Mouse (Mus musculus): ENCODE data around the gene Tmem143. TPM values are rescaled to one million over a fixed set of nuclear protein-coding genes. Genes with fewer than 3 reads are reported as not detected.
A peak's percentile ranks its signal among the peaks of the same experiment; 100 is the strongest.

The Tmem143 gene
- 4.6 and 5.6 TPM in 2 replicates for polyA plus RNA-seq (2015; fragmentation: Nextera tagmentation; extraction: Ambion mirVana)

DNA sequence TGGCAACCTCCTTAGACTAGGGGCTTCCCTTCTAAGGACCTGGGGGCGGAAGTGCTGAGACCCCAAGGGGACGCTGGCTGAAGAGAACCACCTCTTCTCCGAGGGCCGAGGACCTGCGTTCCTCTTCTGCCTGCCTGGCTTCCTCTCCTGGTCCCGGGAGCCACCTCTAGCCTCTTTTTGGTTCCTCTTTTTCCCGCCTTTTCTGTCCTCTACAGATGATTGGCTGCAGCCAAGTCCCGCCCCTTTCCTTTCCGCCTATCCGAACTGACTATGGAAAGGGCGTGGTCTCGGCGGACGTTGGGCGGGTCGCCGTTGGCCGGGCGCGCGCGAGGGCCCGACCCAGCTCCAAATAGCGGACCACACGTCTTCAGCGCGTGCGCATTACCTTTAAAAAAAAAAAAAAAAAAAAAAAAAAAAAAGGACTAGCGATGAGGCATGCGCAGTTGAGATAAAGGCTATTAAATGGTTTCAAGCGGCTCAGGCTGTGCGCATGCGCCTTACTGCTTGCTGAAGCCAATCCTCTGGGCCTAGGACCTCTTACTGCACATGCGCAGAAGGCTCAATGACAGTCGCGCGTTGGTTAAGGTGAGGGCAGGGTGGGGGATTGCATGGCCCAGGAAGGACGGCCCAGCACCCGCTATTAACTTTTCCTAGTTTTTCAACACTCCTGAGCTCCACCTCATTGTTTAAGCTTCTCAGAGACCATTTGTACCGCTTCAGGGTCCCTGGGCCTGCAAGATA is at the start of gene Tmem143, which contains the start of gene Syngr4:
TSS of gene Tmem143 (plus strand) at position 425 of the 741 bp plus-strand sequence.
TSS of gene Syngr4 (minus strand) at position 198 of the 741 bp plus-strand sequence.
- Histone ChIP-seq H3K27me3 (ENCODE audit: control insufficient read depth, insufficient read depth, low read depth, low read length) (no peaks in the 10 kb centered on the region), H3K4me1 (replicated peaks; ENCODE audit: control insufficient read depth, insufficient read depth, low read length) (peaks cover 8% of the 10 kb centered on the region; the same call in 1 of the 2 replicates), H3K9me3 (ENCODE audit: control insufficient read depth, low read length) (no peaks in the 10 kb centered on the region), H3K4me3 (ENCODE audit: low read length) (peak within 1 kb of the TSS; percentile 65), H3K9ac (ENCODE audit: low read length) (peak within 1 kb of the TSS; percentile 80), H3K27ac (ENCODE audit: low read length) (peak within 1 kb of the TSS; percentile 89), H3K36me3 (ENCODE audit: control insufficient read depth, insufficient read depth, low read length) (no peaks in the 10 kb centered on the region), H3K4me2 (ENCODE audit: low read depth, low read length) (peak within 1 kb of the TSS; percentile 95)
- ATAC-seq (ENCODE audit: low read depth): peak; percentile 93
- 2% methylated on average over 40 of the region's 40 CpGs for WGBS

DNA sequence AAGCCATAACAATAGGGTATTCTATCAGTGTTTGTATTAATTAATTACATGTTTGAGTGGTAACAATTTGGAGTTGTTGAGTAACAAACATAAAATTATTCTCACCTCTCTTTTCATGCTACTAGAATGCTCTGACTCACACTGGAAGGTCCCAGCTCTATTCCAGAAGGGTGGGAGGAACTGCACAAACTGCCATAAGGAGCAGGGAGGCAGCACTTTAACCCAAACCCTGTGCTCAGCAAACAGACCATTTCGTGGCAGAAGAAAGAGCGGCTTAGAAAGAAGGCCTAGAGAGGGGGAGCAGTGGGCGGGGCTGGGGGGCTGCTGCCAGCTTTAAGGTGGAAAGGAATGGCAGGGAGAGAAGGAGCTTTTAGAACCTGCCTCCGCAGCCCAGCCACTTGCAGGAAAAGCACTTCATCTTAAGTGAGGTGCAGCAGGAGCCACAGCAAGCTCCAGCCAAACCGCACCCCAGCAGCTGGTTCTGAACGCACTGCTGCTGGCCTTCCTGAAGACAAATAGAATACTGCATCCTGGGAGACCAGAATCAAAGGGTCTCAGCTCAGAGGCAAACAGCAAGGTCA is 48.2 kb upstream of the Tmem143 start:
- Histone ChIP-seq H3K27me3 (ENCODE audit: control insufficient read depth, insufficient read depth, low read depth, low read length) (no peaks in the 10 kb centered on the region), H3K4me3 (ENCODE audit: low read length) (no peak overlapping the region), H3K4me2 (ENCODE audit: low read depth, low read length) (no peak overlapping the region), H3K27ac (ENCODE audit: low read length) (peak overlapping the region; percentile 65), H3K4me1 (replicated peaks; ENCODE audit: control insufficient read depth, insufficient read depth, low read length) (no peaks in the 10 kb centered on the region), H3K9ac (ENCODE audit: low read length) (no peak overlapping the region), H3K36me3 (ENCODE audit: control insufficient read depth, insufficient read depth, low read length) (no peaks in the 10 kb centered on the region), H3K9me3 (ENCODE audit: control insufficient read depth, low read length) (no peaks in the 10 kb centered on the region)
- 11% methylated on average over 6 of the region's 6 CpGs for WGBS
- ATAC-seq (ENCODE audit: low read depth): peak; percentile 83

DNA sequence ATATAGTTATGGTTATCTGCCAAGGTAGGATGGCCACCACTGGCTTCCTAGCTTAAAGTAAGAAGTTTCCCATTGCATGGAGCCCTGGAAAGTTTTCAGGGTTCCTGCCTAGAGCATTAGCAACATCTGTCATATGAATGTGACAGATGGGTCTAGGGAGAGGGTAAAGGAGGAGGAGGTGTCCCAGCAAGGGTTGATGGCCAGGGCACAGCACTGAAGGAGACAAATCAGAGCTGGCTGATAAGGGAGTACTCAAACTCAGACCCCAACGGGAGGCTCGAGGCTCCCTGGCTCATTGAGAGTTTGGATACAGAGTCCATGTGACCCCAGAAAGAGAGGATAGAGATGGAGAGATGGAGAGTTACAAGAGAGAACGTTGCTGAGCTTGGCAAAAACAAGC is 46.1 kb upstream of the Tmem143 start:
- H3K4me2 ChIP-seq (ENCODE audit: low read depth, low read length): no peak overlapping the region
- H3K4me3 ChIP-seq (ENCODE audit: low read length): no peak overlapping the region
- no peaks in the 10 kb centered on the region for H3K4me1 ChIP-seq (replicated peaks; ENCODE audit: control insufficient read depth, insufficient read depth, low read length)
- no peak overlapping the region for H3K27ac ChIP-seq (ENCODE audit: low read length)
- H3K9me3 ChIP-seq (ENCODE audit: control insufficient read depth, low read length): no peaks in the 10 kb centered on the region
- H3K9ac ChIP-seq (ENCODE audit: low read length): no peak overlapping the region
- 33% methylated on average over 3 of the region's 3 CpGs for WGBS
- ATAC-seq (ENCODE audit: low read depth): no peak
- no peaks in the 10 kb centered on the region for H3K36me3 ChIP-seq (ENCODE audit: control insufficient read depth, insufficient read depth, low read length)
- no peaks in the 10 kb centered on the region for H3K27me3 ChIP-seq (ENCODE audit: control insufficient read depth, insufficient read depth, low read depth, low read length)

DNA sequence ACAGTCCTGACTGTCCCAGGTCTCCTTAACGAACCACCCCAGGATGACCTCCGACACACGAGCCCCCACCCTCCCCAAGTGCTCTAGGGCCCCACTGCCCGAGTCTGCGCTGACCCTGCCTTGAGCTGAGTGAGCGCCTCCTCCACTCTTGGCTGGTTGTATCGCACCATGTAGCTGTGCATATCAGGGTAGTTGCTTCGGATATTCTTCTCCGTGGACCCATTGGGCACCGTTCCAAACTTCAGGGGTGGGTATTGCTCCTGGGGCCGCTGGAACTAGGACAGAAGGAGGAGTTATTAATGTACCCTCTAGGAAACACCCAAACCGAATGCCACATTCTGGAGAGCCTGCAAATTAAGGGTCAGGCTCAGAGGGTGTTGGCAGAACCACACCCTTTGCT is 43.7 kb upstream of the Tmem143 start:
- H3K4me3 ChIP-seq (ENCODE audit: low read length): no peak overlapping the region
- peaks cover 12% of the 10 kb centered on the region for H3K4me1 ChIP-seq (replicated peaks; ENCODE audit: control insufficient read depth, insufficient read depth, low read length)
- ATAC-seq (ENCODE audit: low read depth): no peak
- H3K9ac ChIP-seq (ENCODE audit: low read length): no peak overlapping the region
- no peaks in the 10 kb centered on the region for H3K9me3 ChIP-seq (ENCODE audit: control insufficient read depth, low read length)
- no peak overlapping the region for H3K4me2 ChIP-seq (ENCODE audit: low read depth, low read length)
- H3K36me3 ChIP-seq (ENCODE audit: control insufficient read depth, insufficient read depth, low read length): no peaks in the 10 kb centered on the region
- no peak overlapping the region for H3K27ac ChIP-seq (ENCODE audit: low read length)
- peaks cover 6% of the 10 kb centered on the region; the same call in 1 of the 2 replicates for H3K27me3 ChIP-seq (ENCODE audit: control insufficient read depth, insufficient read depth, low read depth, low read length)
- WGBS: 74% methylated on average over 12 of the region's 12 CpGs

DNA sequence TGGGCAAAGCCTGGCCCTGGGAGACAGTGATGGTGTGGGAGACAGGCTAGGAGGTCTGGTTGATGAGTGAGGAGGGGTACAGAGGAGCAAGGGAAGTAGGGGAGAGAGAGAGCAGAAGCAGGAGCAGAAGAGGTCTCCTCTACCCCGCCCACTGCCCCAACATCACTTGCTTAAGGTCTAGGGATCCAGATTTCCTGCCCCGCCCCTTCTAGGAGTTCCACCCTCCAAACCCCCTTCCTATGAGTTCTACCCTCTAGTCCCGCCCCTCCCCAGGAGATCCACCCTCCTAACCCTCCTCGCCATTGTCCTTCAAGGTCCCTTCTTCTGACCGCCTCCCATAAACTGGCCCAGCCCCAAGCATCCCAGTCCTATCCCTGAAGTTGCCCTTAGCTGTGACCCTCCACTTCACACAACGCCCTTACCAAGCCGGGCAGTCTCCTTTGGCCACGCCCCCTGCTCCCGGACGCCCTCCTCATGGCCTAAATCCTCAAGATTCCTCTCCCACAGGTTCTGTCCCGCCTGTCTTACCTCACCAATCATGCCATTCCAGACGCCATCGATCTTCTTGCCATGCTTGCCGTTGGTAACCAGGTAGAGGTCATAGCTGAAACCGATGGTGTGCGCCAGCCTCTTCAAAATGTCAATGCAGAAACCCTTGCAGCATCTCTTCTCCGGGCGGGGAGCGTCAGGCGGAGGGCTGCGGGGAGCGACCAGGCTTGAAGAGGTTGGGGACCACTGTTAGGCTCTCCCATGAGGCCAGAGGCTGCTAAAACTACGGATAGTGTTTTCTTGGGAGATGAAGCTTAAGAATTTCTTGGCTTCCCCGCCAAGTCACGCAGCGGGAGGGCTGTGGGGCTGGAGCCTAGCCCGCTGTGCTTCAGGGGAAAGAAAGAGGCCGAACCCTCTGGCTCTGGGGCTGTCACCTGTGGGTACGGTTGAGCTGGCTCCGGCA is 39.5 kb upstream of the Tmem143 start:
- Histone ChIP-seq H3K4me2 (ENCODE audit: low read depth, low read length) (peak overlapping the region; percentile 68), H3K36me3 (ENCODE audit: control insufficient read depth, insufficient read depth, low read length) (no peaks in the 10 kb centered on the region), H3K27me3 (ENCODE audit: control insufficient read depth, insufficient read depth, low read depth, low read length) (peaks cover 6% of the 10 kb centered on the region; the same call in 1 of the 2 replicates), H3K9ac (ENCODE audit: low read length) (peak overlapping the region; percentile 48), H3K27ac (ENCODE audit: low read length) (no peak overlapping the region), H3K9me3 (ENCODE audit: control insufficient read depth, low read length) (no peaks in the 10 kb centered on the region), H3K4me3 (ENCODE audit: low read length) (peak overlapping the region; percentile 46), H3K4me1 (replicated peaks; ENCODE audit: control insufficient read depth, insufficient read depth, low read length) (peaks cover 15% of the 10 kb centered on the region)
- 4% methylated on average over 29 of the region's 30 CpGs for WGBS
- ATAC-seq (ENCODE audit: low read depth): peak; percentile 42; the same call in 1 of the 2 replicates

DNA sequence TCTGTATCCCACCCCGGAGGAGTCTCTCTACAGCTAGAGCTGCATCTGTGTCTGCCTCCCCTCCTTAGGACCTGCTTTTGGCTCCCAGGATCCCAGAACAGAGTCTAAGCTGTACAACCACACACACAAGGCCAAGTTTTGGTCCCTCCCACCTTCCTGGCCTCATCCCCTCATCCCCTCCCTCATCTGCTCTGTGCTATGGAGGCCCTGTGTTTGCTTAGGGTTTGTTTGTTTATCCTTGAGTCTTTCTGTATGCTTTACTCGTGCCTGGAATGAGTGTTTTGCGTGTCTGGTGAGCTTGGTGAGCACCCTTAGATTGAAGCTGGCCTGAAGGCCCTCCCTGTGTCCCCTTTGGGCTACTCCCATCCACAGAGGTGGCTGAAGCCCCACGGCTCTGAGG is 37.7 kb upstream of the Tmem143 start:
- Histone ChIP-seq H3K4me2 (ENCODE audit: low read depth, low read length) (no peak overlapping the region), H3K9ac (ENCODE audit: low read length) (no peak overlapping the region), H3K27me3 (ENCODE audit: control insufficient read depth, insufficient read depth, low read depth, low read length) (peaks cover 6% of the 10 kb centered on the region; the same call in 1 of the 2 replicates), H3K4me3 (ENCODE audit: low read length) (no peak overlapping the region), H3K36me3 (ENCODE audit: control insufficient read depth, insufficient read depth, low read length) (no peaks in the 10 kb centered on the region), H3K9me3 (ENCODE audit: control insufficient read depth, low read length) (no peaks in the 10 kb centered on the region), H3K27ac (ENCODE audit: low read length) (no peak overlapping the region), H3K4me1 (replicated peaks; ENCODE audit: control insufficient read depth, insufficient read depth, low read length) (peaks cover 15% of the 10 kb centered on the region)
- no peak for ATAC-seq (ENCODE audit: low read depth)
- 26% methylated on average over 4 of the region's 4 CpGs for WGBS

DNA sequence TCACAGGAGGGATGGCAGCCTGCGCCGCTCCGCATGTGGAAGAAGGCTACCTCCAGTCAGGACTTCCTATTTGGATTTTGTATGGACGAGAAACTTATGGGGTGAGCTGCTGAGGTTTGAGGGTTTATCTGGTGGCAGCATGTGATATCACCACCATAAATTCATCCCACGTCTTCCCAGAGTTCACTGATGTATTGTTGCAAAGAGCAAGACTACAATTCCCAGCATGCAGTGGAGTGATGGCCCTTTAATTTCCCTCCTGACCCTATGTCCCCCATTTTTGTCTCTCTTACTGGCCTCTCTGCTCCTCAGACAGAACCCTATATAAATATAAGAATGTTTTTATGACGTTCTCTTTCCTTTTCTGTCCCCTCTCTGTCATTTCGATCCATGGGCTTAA is 33.9 kb upstream of the Tmem143 start:
- Histone ChIP-seq H3K36me3 (ENCODE audit: control insufficient read depth, insufficient read depth, low read length) (no peaks in the 10 kb centered on the region), H3K9me3 (ENCODE audit: control insufficient read depth, low read length) (no peaks in the 10 kb centered on the region), H3K4me3 (ENCODE audit: low read length) (no peak overlapping the region), H3K27me3 (ENCODE audit: control insufficient read depth, insufficient read depth, low read depth, low read length) (no peaks in the 10 kb centered on the region; the same call in 1 of the 2 replicates), H3K9ac (ENCODE audit: low read length) (no peak overlapping the region), H3K4me1 (replicated peaks; ENCODE audit: control insufficient read depth, insufficient read depth, low read length) (peaks cover 6% of the 10 kb centered on the region), H3K27ac (ENCODE audit: low read length) (no peak overlapping the region), H3K4me2 (ENCODE audit: low read depth, low read length) (no peak overlapping the region)
- WGBS: 80% methylated on average over 7 of the region's 7 CpGs
- ATAC-seq (ENCODE audit: low read depth): no peak

DNA sequence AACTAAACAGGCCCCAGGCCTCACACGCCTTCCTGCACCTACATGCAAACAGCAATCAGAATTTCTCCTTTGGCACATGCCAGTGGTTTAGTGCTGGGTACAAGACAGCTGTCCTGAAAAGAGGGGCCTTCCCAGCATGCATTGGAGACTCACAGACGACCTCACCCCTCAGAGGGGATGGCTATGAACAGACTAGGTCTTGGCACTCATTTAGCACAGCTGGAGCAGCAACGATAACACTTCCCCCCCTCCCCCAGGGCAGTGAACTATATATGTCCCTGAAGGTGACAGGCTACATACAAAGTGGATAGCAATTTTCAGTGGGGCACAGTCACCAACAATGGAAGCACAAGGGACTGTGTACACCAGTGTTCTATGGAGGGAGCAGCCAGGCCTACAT is 32.3 kb upstream of the Tmem143 start:
- WGBS: 46% methylated on average over 3 of the region's 3 CpGs
- Histone ChIP-seq H3K4me1 (replicated peaks; ENCODE audit: control insufficient read depth, insufficient read depth, low read length) (peaks cover 11% of the 10 kb centered on the region; the same call in 1 of the 2 replicates), H3K4me3 (ENCODE audit: low read length) (no peak overlapping the region), H3K9ac (ENCODE audit: low read length) (no peak overlapping the region), H3K4me2 (ENCODE audit: low read depth, low read length) (no peak overlapping the region), H3K36me3 (ENCODE audit: control insufficient read depth, insufficient read depth, low read length) (no peaks in the 10 kb centered on the region), H3K9me3 (ENCODE audit: control insufficient read depth, low read length) (no peaks in the 10 kb centered on the region), H3K27ac (ENCODE audit: low read length) (peak overlapping the region; percentile 37; the same call in 1 of the 2 replicates), H3K27me3 (ENCODE audit: control insufficient read depth, insufficient read depth, low read depth, low read length) (peaks cover 5% of the 10 kb centered on the region; the same call in 1 of the 2 replicates)
- ATAC-seq (ENCODE audit: low read depth): peak; percentile 6; the same call in 1 of the 2 replicates

Data from lung, embryonic 16.5 days (tissue).